Mouse (Mus musculus) small intestine, adult 2 months (tissue): Measurements from ENCODE around the gene Gtf3a. TPM values are rescaled to one million over a fixed set of nuclear protein-coding genes. Genes with fewer than 3 reads are reported as not detected.

Experiments
- H3K27ac ChIP-seq: fragments of 200-500 bp; 2 replicates; pipeline ENCODE4 v1.5.1; 2012; ENCODE audit warnings: low read depth, low read length, control low read depth, inconsistent platforms; ENCODE audit not compliant: insufficient read depth
- H3K27me3 ChIP-seq: fragments of 200-500 bp; 2 replicates; pipeline ENCODE4 v1.6.1; 2012; ENCODE audit warnings: mild to moderate bottlenecking, moderate library complexity, low read length, inconsistent platforms; ENCODE audit not compliant: control insufficient read depth, insufficient read depth
- H3K36me3 ChIP-seq: fragments of 200-500 bp; 2 replicates; pipeline ENCODE4 v1.6.1; 2012; ENCODE audit warnings: mild to moderate bottlenecking, low read length, control low read depth, inconsistent platforms; ENCODE audit not compliant: control insufficient read depth, insufficient read depth
- H3K4me1 ChIP-seq: fragments of 200-500 bp; 2 replicates; pipeline ENCODE4 v1.6.1; 2012; ENCODE audit warnings: low read length, inconsistent platforms, mixed read lengths; ENCODE audit not compliant: control insufficient read depth, insufficient read depth, insufficient read length
- H3K4me3 ChIP-seq: fragments of 200-500 bp; 2 replicates; pipeline ENCODE4 v1.5.1; 2012; ENCODE audit warnings: low read depth, mild to moderate bottlenecking, control low read depth, inconsistent platforms, low read length, moderate library complexity
- CTCF ChIP-seq: fragments of 200-500 bp; IDR thresholded peaks from 2 replicates; pipeline ENCODE4 v1.5.1; 2012; ENCODE audit warnings: low read depth, mild to moderate bottlenecking, control low read depth, inconsistent platforms, low read length, moderate library complexity, mixed read lengths; ENCODE audit not compliant: insufficient replicate concordance, insufficient read length; ENCODE audit errors: extremely low read depth
- POLR2A ChIP-seq: fragments of 200-500 bp; IDR thresholded peaks from 2 replicates; pipeline ENCODE4 v1.6.1; 2012; ENCODE audit warnings: low read depth, mild to moderate bottlenecking, control low read depth, inconsistent platforms, low read length, moderate library complexity
- WGBS: fragments of 180-500 bp; shearing (Covaris S2); methylation state at CpG from one replicate; pipeline ENCODE4 v1.1.7; 2018; 5-methylcytosine and 5-hydroxymethylcytosine counted together
- polyA plus RNA-seq: library from polyadenylated mRNA; depleted of rRNA; stranded (reverse); fragments of >200 nt; gene quantifications from 2 replicates; pipeline ENCODE4 v1.2.3, GENCODE M21; 2012

Gene Gtf3a
- polyA plus RNA-seq, 1 experiment = 51.6 TPM

DNA sequence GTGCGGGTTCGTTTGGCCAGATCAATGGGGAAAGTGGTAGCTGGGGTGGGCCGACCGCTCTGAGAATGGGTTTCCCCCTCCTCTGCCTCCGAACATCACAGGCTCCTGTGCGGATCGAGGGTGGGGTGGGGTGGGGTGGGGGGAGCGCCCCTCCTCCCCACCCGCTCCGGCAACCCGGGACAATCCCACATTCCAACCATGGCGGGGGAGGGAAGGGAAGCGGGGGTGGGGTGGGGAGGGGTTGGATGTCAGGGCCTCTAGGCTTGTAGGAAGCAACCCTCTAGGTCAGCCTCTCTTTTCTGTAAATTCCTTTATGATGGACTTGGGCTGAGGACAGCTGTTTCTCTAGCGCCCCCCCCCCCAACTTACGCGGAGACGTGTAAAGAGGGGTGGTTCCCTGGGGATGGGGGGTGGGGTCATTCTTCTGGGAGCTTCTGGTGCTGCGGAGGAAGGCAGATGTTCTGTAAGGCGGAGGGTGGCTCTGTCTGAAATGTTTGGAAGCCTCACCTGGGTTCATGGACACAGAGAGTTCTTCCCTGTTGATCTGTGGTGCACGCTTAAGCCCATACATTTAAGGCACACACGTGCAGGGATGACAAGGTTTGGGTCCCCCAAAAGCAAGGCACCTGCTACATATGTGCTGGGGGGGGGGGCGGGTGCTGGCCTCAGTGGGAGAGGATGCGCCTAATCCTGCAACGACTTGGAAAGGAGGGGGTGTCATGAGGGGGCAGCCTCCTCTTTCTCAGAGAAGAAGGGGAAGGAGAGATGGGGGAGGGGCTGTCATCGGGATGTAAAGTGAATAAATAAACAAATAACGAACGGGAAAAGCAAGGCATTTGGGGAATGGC lies 27.9 kb upstream of the Gtf3a start:
- WGBS = 5% methylated on average over 25 of the region's 27 CpGs
- TF ChIP-seq CTCF (no peak), POLR2A (no peak)
- no peaks in the 10 kb centered on the region for H3K36me3 ChIP-seq
- peak overlapping the region; percentile 28; the same call in 1 of the 2 replicates for H3K4me3 ChIP-seq
- H3K27me3 ChIP-seq = 0 out of 2 replicates have a peak, but pooled peaks cover 2% of the 10 kb centered on the region
- peaks cover 5% of the 10 kb centered on the region; the same call in 1 of the 2 replicates for H3K4me1 ChIP-seq
- no peak overlapping the region for H3K27ac ChIP-seq

DNA sequence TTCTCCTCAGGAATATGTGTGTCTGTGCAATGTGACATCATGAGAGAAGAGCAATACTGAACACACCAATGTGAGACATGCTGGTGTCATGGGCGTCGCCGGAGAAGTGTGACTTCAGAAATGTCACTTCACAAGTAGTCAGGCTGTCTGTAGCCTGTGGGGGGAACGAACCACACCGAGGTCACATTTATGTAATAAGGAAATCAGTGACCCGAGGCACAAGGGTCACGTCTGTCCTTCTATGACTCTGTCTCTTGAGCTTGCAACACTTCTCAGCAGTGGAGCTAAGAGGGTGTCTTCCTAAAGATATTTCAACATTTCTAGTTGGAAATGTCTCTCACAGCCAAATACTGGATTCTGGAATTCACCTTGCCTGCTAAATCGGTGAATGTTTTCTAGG lies 27.2 kb upstream of the Gtf3a start:
- TF ChIP-seq POLR2A = no peak
- H3K27ac ChIP-seq = no peak overlapping the region
- 52% methylated on average over 8 of the region's 8 CpGs for WGBS
- no peaks in the 10 kb centered on the region for H3K36me3 ChIP-seq
- H3K4me1 ChIP-seq = peaks cover 3% of the 10 kb centered on the region; the same call in 1 of the 2 replicates
- H3K4me3 ChIP-seq = no peak overlapping the region
- H3K27me3 ChIP-seq = 0 out of 2 replicates have a peak, but pooled peaks cover 2% of the 10 kb centered on the region

DNA sequence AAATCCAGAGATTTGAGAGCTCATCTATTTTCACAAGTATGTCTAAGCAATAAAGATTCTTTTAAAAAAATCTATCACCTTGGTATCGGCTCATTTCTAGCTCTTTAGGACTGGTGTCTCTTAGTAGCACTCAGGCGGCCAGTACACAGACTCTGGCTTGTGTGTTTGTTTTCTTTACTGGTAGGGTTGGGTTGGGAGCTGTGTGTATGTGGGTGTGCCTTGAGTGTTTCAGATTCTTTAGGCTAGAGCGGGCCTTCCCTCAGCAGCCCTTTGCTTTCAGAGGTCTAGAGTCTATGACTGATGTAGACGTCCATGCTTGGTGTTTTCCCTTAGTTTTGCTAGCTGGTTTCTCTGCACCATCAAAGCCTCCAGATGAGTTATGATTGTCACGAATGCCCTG lies 24.9 kb upstream of the Gtf3a start:
- Histone ChIP-seq H3K4me1 (peaks cover 3% of the 10 kb centered on the region; the same call in 1 of the 2 replicates), H3K4me3 (no peak overlapping the region), H3K27ac (no peak overlapping the region), H3K36me3 (no peaks in the 10 kb centered on the region), H3K27me3 (0 out of 2 replicates have a peak, but pooled peaks cover 2% of the 10 kb centered on the region)
- WGBS = 84% methylated on average over 5 of the region's 5 CpGs
- TF ChIP-seq CTCF (no peak), POLR2A (no peak)

- WGBS = 91% methylated on average over 5 of the region's 5 CpGs
- 0 out of 2 replicates have a peak, but pooled peaks cover 2% of the 10 kb centered on the region for H3K27me3 ChIP-seq
Observed at GRCm38 (mm10) chr5:146926673-146927072, 21.8 kb upstream of the Gtf3a start.

GRCm38 (mm10) chr5:146931422-146931821 lies 17.0 kb upstream of the Gtf3a start:
- H3K36me3 ChIP-seq = no peaks in the 10 kb centered on the region

More at GRCm38 (mm10) chr5:146926673-146927072, 21.8 kb upstream of the Gtf3a start:
- no peak for TF ChIP-seq CTCF
- TF ChIP-seq POLR2A = no peak
- H3K27ac ChIP-seq = no peak overlapping the region
- H3K4me3 ChIP-seq = no peak overlapping the region
- no peaks in the 10 kb centered on the region for H3K36me3 ChIP-seq
- peaks cover 11% of the 10 kb centered on the region; the same call in 1 of the 2 replicates for H3K4me1 ChIP-seq

DNA sequence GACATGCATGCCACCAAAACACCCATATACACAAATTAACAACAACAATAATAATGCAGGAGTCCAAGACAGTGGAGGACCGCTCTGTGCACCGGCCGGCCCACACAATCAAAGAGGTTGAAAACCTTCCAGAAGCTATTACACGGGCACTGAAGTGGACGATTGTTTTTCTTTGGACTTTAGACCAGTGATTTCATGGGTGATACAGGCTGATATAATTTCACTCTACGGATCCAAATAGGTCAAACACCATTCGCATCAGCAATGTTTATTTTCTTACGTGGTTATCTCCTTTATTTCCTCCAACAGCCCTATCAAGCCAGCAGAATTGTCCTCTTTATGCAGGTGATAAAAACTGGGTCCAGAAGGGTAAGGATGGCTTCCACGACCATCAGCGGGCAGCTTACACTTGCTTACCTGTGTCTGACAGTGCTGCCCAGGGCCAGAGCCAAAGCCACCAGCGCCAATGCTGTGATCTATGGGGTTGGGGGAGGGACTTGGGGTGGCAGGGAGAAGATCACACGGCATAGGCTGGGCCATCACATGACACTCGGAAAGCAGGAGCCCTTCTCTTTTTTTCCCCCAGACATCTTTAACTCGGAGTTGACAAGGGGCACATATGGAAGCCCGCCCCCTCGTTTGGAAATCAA lies 16.4 kb upstream of the Gtf3a start:
- WGBS = 29% methylated on average over 16 of the region's 16 CpGs

More at GRCm38 (mm10) chr5:146931422-146931821, 17.0 kb upstream of the Gtf3a start:
- Histone ChIP-seq H3K27me3 (no peaks in the 10 kb centered on the region), H3K4me1 (peaks cover 18% of the 10 kb centered on the region), H3K4me3 (no peak overlapping the region), H3K27ac (no peak overlapping the region)
- WGBS = 39% methylated on average over 7 of the region's 7 CpGs
- TF ChIP-seq CTCF = no peak

DNA sequence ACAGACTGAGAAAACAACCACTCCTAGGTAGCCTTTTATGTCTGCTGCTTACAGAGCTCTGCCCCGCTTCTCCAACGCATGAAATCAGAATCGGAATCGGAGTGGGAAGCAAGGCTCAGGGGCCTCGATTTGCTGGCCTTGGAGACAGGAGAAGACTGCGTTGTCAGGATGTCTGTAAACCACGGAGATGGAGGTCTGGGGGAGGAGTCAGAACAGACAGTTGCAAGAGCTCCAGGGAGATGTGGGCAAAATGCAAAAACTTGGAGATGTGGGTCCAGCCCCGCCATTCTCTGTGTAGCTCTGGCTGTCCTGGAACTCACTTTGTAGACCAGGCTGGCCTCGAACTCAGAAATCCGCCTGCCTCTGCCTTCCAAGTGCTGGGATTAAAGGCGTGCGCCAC lies 15.0 kb upstream of the Gtf3a start:
- Histone ChIP-seq H3K36me3 (no peaks in the 10 kb centered on the region), H3K27me3 (no peaks in the 10 kb centered on the region), H3K4me3 (no peak overlapping the region), H3K4me1 (peaks cover 23% of the 10 kb centered on the region), H3K27ac (no peak overlapping the region)
- WGBS = 87% methylated on average over 12 of the region's 12 CpGs
- no peak for TF ChIP-seq CTCF

More for the DNA sequence above, 16.4 kb upstream of the Gtf3a start:
- H3K27me3 ChIP-seq = no peaks in the 10 kb centered on the region
- no peaks in the 10 kb centered on the region for H3K36me3 ChIP-seq
- no peak overlapping the region for H3K4me3 ChIP-seq
- H3K27ac ChIP-seq = no peak overlapping the region
- TF ChIP-seq CTCF (no peak), POLR2A (no peak)
- peaks cover 20% of the 10 kb centered on the region for H3K4me1 ChIP-seq
